Mouse (Mus musculus) testis, adult 2 months (tissue): ENCODE measurements around the gene Hist1h2ap.

ENCODE experiments used
- CTCF ChIP-seq: fragments of 200-500 bp; IDR thresholded peaks from 2 replicates; pipeline ENCODE4 v1.5.1; 2012; ENCODE audit warnings: low read depth, mild to moderate bottlenecking, inconsistent platforms, low read length, moderate library complexity; ENCODE audit not compliant: control insufficient read depth, insufficient read depth, insufficient replicate concordance
- POLR2A ChIP-seq: fragments of 200-500 bp; IDR thresholded peaks from 2 replicates; pipeline ENCODE4 v1.6.1; 2012; ENCODE audit warnings: low read depth, mild to moderate bottlenecking, inconsistent platforms, low read length, moderate library complexity; ENCODE audit not compliant: control insufficient read depth

GRCm38 (mm10) chr13:21861608-21862007 is 28.3 kb upstream of the Hist1h2ap start:
- TF ChIP-seq CTCF (no peak), POLR2A (peak; percentile 80; the same call in 1 of the 2 replicates)
